Mouse (Mus musculus) brain, embryonic 14.5 days (tissue): ENCODE measurements around the gene Col4a3.

Source experiments
- CTCF ChIP-seq: fragments of 200-500 bp; IDR thresholded peaks from 2 replicates; pipeline ENCODE4 v1.5.1; 2012; ENCODE audit warnings: inconsistent platforms, mild to moderate bottlenecking, moderate library complexity, borderline replicate concordance; ENCODE audit not compliant: insufficient read depth, insufficient read length; ENCODE audit errors: extremely low read depth
- POLR2A ChIP-seq: fragments of 200-500 bp; IDR thresholded peaks from 2 replicates; pipeline ENCODE4 v1.6.1; 2012; ENCODE audit warnings: mild to moderate bottlenecking, inconsistent platforms, borderline replicate concordance; ENCODE audit not compliant: poor library complexity, insufficient read depth, insufficient read length, severe bottlenecking; ENCODE audit errors: extremely low read depth

- 0 out of 2 replicates have a peak, but pooled peaks have one; percentile 15 for TF ChIP-seq CTCF
- TF ChIP-seq POLR2A: no peak
Measured at GRCm38 (mm10) chr1:82576182-82576581, 10.5 kb upstream of the Col4a3 start.
